Mouse (Mus musculus) forebrain, postnatal 0 days (tissue): ENCODE measurements around the gene Gm28845. TPM values are rescaled to one million over a fixed set of nuclear protein-coding genes. Genes with fewer than 3 reads are reported as not detected.
"Not testable (repeated sequence)": the region's sequence is repeated elsewhere in the genome, so short reads cannot be mapped to it uniquely, and the experiment has no call there.

Experiments used
- ATAC-seq: fragments of 200-750 bp; cut with Nextera tagmentation; 2 replicates; pipeline ENCODE4 v1.8.0; 2017; ENCODE audit warnings: mild to moderate bottlenecking, moderate library complexity
- DNase-seq: peaks from one replicate; pipeline ENCODE4 v3.0.0-alpha.2; 2015
- H3K27ac ChIP-seq: fragments of 300-500 bp; sonication (generic); 2 replicates; pipeline ENCODE4 v1.5.1; 2014; ENCODE audit warnings: low read depth, mild to moderate bottlenecking, antibody characterized with exemption, low read length, moderate library complexity, mixed read lengths
- H3K27me3 ChIP-seq: fragments of 300-500 bp; sonication (generic); 2 replicates; pipeline ENCODE4 v1.6.1; 2014; ENCODE audit warnings: mild to moderate bottlenecking, low read length, mixed read lengths; ENCODE audit not compliant: insufficient read depth
- H3K36me3 ChIP-seq: fragments of 300-500 bp; sonication (generic); 2 replicates; pipeline ENCODE4 v1.6.1; 2014; ENCODE audit warnings: mild to moderate bottlenecking, moderate library complexity; ENCODE audit not compliant: insufficient read depth
- H3K4me1 ChIP-seq: fragments of 300-500 bp; sonication (generic); 2 replicates; pipeline ENCODE4 v1.6.1; 2014; ENCODE audit warnings: antibody characterized with exemption; ENCODE audit not compliant: insufficient read depth
- H3K4me2 ChIP-seq: fragments of 300-500 bp; sonication (generic); 2 replicates; pipeline ENCODE4 v1.6.1; 2014; ENCODE audit warnings: low read depth, mild to moderate bottlenecking, moderate library complexity
- H3K4me3 ChIP-seq: fragments of 300-500 bp; sonication (generic); 2 replicates; pipeline ENCODE4 v1.5.1; 2014; ENCODE audit warnings: low read depth, low read length, mixed read lengths
- H3K9ac ChIP-seq: fragments of 300-500 bp; sonication (generic); 2 replicates; pipeline ENCODE4 v1.6.1; 2014; ENCODE audit warnings: mild to moderate bottlenecking
- H3K9me3 ChIP-seq: fragments of 300-500 bp; sonication (generic); 2 replicates; pipeline ENCODE4 v1.6.1; 2016; ENCODE audit warnings: low read length
- CTCF ChIP-seq: sonication (generic); IDR thresholded peaks from 2 replicates; pipeline ENCODE4 v1.5.1; 2016; ENCODE audit warnings: antibody characterized with exemption, control low read depth, low read depth
- WGBS: fragments of 180-500 bp; shearing (Covaris S2); extraction: QIAGEN DNeasy Blood & Tissue Kit; methylation state at CpG from one replicate; pipeline ENCODE4 v1.1.7; 2014; 5-methylcytosine and 5-hydroxymethylcytosine counted together
- polyA plus RNA-seq: library from polyadenylated mRNA; unstranded; fragments of >200 nt; fragmentation: Nextera tagmentation; extraction: Ambion mirVana; gene quantifications from 2 replicates; pipeline ENCODE4 v1.2.1, GENCODE M21; 2015
- total RNA-seq: library from RNA; depleted of rRNA; stranded (reverse); fragments of >200 nt; gene quantifications from 2 replicates; pipeline ENCODE4 v1.2.3, GENCODE M21; 2014; rRNA removed

Gene Gm28845
- total and polyA plus RNA-seq, 2 experiments from 2014 or later: not detected

DNA sequence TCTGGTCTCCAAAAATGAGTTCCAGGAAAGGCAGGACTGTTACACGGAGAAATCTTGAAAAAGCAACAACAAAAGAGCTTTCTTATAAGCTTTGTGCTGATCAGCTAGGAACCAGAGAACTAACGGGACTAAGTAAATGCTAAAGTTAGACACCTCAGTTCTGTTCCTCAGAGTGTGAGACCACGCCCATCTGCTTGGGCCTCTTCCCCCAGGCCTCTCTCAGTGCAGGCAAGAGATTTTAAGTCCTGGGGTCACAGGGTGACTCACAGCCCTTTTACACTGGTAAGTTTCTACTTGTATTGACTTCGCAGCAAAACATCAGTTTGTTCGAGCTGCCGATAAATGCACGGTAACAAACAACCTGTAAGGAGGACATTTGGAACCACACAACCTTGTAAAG is 67.7 kb downstream of the Gm28845 start:
- no peak for TF ChIP-seq CTCF
- ATAC-seq: no peak
- H3K36me3 ChIP-seq: no peaks in the 10 kb centered on the region
- DNase-seq: no peak
- H3K9ac ChIP-seq: no peak overlapping the region
- 53% methylated on average over 7 of the region's 7 CpGs for WGBS
- H3K4me1 ChIP-seq: no peaks in the 10 kb centered on the region
- H3K9me3 ChIP-seq: no peaks in the 10 kb centered on the region
- H3K4me2 ChIP-seq: no peak overlapping the region
- no peak overlapping the region for H3K27ac ChIP-seq
- H3K27me3 ChIP-seq: no peaks in the 10 kb centered on the region
- H3K4me3 ChIP-seq: no peak overlapping the region

DNA sequence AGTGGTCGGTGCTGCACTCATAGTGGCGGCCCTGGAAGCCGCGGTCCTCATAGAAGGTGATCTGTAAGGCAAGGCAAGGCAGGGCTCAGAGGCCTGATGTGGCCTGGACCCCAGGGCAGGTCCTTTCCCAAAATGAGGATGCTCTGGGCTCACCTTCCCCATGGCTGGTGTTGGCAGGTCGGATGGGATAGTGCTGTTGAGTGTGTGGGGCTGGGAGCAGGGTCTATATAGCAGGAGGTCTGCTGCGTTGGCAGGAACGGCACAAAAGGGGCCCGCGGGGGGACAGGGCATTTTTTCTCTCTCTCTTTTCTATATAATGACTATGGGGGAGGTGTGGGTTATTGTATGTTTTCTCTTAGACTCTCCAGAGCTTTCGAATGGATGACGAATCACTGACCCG is 68.4 kb downstream of the Gm28845 start, which contains the start of gene Cryge:
TSS of gene Cryge (minus strand) at position 198 of the 400 bp plus-strand sequence.
- H3K4me2 ChIP-seq, H3K4me3 ChIP-seq, H3K27me3 ChIP-seq, H3K9ac ChIP-seq, H3K9me3 ChIP-seq, H3K27ac ChIP-seq, H3K36me3 ChIP-seq, ATAC-seq, H3K4me1 ChIP-seq, DNase-seq: not testable (repeated sequence)
- 20% methylated on average over 8 of the region's 12 CpGs for WGBS

Other genes with a start within 250 kb of the Gm28845 start
- 9.9 and 13.2 TPM in 2 replicates for gene Plekhm3, start 162.7 kb downstream of the Gm28845 start, total RNA-seq
- 2.5 and 5.3 TPM in 2 replicates for gene Plekhm3, start 162.7 kb downstream of the Gm28845 start, polyA plus RNA-seq
- gene Akr1cl, start 86.8 kb downstream of the Gm28845 start, total RNA-seq: not detected in 2 replicates
- not detected in 2 replicates for gene Akr1cl, start 86.8 kb downstream of the Gm28845 start, polyA plus RNA-seq
- gene Cryge, start 68.4 kb downstream of the Gm28845 start, total RNA-seq: not detected in 2 replicates
- not detected in 2 replicates for gene Cryge, start 68.4 kb downstream of the Gm28845 start, polyA plus RNA-seq
- not detected in 2 replicates for gene Crygd, start 56.1 kb downstream of the Gm28845 start, total RNA-seq
- gene Crygd, start 56.1 kb downstream of the Gm28845 start, polyA plus RNA-seq: not detected in 2 replicates
- not detected in 2 replicates for gene Crygc, start 45.9 kb downstream of the Gm28845 start, total RNA-seq
- gene Crygc, start 45.9 kb downstream of the Gm28845 start, polyA plus RNA-seq: not detected in 2 replicates
- not detected in 2 replicates for gene Crygb, start 37.3 kb downstream of the Gm28845 start, total RNA-seq
- gene Crygb, start 37.3 kb downstream of the Gm28845 start, polyA plus RNA-seq: 0.31 and 0.52 TPM in 2 replicates
- not detected in 2 replicates for gene Cryga, start 16.2 kb downstream of the Gm28845 start, total RNA-seq
- 0.39 and 0.44 TPM in 2 replicates for gene Cryga, start 16.2 kb downstream of the Gm28845 start, polyA plus RNA-seq
- gene D630023F18Rik, start 3.7 kb upstream of the Gm28845 start, total RNA-seq: 6.5 and 9.8 TPM in 2 replicates
- 8.2 and 12.3 TPM in 2 replicates for gene D630023F18Rik, start 3.7 kb upstream of the Gm28845 start, polyA plus RNA-seq
- 366 and 375 TPM in 2 replicates for gene Idh1, start 66.9 kb upstream of the Gm28845 start, total RNA-seq
- 436 and 453 TPM in 2 replicates for gene Idh1, start 66.9 kb upstream of the Gm28845 start, polyA plus RNA-seq
- gene Pikfyve, start 67.1 kb upstream of the Gm28845 start, total RNA-seq: 33.6 and 42.6 TPM in 2 replicates
- 8.3 and 9.9 TPM in 2 replicates for gene Pikfyve, start 67.1 kb upstream of the Gm28845 start, polyA plus RNA-seq
- gene Pth2r, start 162.5 kb upstream of the Gm28845 start, total RNA-seq: 2.6 and 3.4 TPM in 2 replicates
- gene Pth2r, start 162.5 kb upstream of the Gm28845 start, polyA plus RNA-seq: 1.5 and 2.6 TPM in 2 replicates